Mouse (Mus musculus): ENCODE measurements around the gene Wnt4.

Gene Wnt4

DNA sequence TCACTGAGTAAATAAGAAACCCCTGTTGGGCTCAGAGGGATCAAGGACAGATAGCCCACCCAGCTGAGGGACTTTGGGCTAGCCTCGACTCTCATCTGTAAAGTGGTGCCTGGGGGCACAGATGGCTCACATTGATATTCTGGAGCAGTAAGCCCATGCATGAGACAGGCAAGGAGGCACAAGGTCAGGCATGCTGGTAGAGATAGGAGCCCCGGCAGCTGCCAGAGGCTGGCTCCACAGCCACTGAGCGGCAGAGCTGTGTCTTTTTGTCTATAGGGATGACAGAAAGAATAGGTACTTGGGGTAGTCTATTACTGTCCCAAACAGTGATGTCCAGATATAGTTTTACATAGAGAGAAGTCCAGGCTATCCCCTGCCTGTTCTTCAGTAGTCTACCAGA, 4.0 kb downstream of the Wnt4 start:
- DNase-seq = no peak

DNA sequence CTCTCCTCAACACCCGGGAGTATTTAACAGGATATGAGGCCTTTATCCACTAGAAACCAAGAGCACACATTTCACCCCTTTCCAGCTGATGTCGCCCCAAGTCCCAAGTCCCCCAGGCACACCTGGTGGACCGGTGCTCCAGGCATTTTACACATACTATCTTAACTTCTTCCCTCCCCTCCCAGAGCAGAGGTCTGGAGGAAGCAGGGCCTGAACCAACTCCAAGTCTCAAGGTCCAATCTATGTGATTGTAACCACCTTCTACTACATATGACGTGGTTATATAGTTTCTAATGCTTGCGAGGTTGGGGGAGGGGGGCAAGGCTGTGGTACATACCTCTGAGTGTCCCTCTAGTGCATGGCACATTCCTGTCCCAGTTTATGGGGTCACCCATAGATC, 4.8 kb downstream of the Wnt4 start:
- no peak for DNase-seq

DNA sequence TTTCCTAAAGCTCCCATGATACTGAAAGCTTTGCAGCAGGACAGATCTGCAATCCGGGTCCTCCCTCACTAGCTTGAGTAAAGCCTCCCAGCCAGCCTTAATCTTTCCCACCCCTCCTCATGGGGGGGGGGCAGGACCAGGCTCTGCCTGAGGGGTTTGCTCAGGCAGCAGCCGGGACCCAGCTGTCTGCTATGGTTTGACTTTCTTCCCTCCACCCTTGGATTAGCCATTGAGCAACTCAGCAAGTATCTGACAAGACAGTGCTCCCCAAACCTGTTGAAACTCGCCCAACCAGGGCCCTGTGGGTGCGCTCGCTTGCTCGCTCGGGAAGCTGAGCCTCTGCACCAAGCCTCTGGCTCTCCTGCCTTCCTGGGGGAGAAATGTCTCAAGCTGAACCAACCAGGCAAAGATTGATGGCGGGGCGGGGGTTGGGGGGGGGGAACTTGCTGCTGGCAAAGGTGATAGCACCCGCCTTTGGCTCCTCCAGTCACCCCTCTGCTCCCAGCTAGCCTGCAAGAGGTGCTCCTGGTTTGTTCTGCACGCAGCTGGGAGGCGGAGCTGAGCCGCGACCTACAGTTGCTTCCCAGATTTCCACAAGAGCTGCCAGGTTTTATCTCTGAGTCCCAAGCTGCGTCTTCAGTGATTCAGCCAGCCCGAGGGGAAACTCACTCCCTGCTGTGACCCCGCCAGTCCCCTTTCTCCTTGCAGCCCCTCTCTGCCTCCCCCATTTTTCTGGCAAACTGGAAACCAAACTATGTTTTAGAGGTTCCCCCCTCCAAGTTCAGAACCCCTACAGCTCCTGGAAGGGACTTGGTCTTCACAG, 5.5 kb downstream of the Wnt4 start:
- peak; percentile 94 for DNase-seq

- DNase-seq = no peak
Observed at GRCm38 (mm10) chr4:137283407-137283732, 6.1 kb downstream of the Wnt4 start.

DNA sequence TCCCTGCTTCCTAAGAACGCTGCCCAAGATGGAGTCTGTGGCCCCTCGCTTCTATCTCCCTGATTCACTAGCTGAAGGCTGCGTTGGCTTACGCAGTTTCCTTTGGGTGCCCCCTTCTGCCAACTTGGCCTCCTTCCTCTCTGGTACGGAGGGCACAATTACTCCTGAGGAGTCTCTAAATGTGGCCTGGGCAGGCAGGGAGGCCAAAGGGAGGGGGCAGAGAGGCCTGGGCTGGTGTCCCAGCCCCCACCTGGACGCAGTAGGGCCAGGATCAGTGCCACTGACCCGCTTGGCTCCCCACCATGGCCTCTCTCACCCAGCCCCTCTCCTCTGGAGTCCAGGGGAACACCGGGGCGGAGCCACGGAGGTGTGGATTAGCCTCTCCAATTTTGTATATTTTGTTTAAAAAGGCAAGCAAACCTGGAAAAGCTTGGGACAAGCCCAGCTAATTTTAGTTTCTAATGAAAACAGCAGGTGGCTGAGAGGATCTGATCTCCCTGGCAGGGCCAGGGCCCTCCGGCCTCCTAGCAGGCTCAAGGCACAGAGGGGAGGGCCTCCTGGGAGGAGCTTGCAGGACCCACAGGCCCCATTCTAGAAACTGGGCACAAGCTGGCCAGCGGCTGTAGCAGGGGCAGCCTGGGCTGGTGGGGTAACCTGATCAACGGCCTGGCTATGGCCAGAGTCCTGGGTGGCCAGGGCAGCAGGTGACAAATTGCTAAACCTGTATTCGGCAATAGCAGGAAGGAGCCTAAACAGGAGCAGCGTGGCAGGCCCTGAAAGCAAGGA, 8.8 kb downstream of the Wnt4 start:
- no peak for DNase-seq

DNA sequence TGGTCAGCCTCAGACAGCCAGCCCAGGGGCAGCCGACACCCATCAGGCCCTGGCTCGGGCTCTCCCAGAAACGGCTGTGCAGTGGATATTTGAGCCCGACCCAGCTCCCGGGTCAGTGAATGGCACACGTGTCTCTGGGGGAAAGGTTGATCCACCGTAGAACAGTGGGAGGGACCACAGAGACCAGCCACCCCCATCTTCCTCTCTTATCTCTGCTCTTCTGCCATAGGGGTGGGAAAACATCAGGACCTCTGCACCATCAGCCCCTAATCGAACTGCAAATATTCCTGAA, 9.3 kb downstream of the Wnt4 start:
- no peak for DNase-seq

DNA sequence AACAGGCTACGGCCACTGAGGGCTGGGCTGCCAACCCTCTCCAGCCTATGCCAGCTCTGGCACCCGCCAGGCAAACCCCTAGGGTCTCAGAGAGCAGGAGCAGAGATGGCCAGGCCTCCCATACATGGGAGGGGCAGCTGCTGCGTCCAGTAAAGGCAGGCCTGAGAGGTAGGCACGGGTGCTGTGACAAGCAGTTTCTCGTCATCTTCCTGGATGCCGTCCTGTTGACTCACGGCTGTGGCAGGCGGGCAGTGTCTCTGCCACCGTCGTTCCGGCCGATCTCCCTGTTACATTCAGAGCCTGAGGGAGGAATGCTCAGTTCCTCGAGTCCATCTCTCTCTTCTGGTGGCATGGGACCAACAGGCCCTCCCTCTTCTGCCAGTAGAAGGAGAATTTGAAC, 9.9 kb downstream of the Wnt4 start:
- DNase-seq = no peak

DNA sequence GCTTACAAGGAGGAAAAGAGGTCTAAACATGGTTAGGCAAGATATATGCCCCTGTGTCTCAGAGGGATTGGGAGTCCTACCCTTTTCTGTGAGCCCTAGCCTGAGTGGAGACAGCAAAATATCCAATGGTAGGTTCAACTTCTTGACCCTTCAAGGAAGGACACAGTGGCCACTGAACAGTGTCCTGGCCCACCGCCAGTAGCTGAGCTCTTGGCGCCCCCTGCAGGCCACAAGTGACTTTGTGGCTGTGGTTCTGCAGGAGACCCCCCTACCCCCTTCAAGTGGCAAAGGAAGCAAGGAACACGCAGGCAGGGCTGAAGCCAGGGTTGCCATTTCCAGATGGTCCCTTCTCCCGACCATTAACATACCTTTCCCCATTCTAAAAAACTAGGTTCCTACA, 10.5 kb downstream of the Wnt4 start:
- DNase-seq = no peak

DNA sequence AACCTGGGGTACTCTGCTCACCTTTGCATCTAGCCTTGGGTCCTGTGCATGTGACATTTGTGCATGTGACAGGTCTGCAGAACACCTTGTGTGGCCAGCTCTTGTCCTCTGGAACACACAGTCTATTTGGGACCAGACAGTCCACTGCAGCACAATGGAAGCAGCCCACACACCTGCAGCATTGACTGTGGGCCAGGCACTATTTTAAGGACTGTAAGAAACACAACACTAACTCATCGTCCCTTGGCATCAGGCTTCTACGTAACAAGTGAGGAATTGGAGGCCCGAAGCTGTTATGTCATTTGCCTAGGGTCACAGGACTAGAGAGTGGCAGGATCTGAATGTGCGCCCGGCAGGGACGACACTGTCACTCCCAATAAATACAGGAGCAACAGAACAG, 12.4 kb downstream of the Wnt4 start:
- no peak for DNase-seq

DNA sequence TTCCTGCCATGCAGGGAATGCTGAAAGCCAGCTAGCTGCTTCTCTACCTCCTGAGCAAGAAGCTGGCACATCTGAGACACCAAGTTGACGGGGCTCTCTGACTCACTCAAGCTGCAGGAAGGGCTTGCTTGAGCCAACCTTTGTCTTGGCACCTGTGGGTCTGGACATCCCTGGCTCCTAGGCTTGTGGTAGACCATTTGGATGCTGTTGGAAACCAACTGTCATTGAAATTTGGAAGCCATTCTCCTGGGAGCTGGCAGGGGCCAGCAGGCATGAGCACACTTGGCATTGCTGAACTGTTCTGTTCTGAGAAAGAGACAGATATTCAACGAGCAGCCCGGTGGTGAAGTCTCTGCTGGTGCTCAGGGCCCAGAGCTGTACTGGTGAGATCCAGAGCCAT, 13.0 kb downstream of the Wnt4 start:
- no peak for DNase-seq

DNA sequence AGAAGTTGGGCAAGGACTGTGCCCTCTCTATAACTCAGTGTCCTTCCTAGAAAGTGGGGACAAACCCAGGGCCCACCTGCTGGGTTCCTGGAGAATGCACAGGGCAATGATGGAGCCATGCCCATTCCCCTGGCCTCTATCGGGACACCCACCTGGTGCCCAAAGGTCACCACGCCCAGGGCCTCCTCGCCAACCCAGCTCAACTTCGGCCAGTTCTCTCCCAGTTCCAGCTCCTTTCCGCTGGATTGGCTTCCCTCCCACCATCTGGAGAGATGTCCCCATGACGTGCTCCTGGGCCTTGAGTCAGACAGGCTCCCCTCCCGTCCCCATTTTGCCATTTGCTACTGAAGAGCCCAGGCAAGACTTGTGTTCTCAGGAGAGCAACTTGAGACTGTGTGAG, 15.3 kb downstream of the Wnt4 start:
- DNase-seq = peak; percentile 94

GRCm38 (mm10) chr4:137294032-137294431, 16.7 kb downstream of the Wnt4 start:
- DNase-seq = no peak

DNA sequence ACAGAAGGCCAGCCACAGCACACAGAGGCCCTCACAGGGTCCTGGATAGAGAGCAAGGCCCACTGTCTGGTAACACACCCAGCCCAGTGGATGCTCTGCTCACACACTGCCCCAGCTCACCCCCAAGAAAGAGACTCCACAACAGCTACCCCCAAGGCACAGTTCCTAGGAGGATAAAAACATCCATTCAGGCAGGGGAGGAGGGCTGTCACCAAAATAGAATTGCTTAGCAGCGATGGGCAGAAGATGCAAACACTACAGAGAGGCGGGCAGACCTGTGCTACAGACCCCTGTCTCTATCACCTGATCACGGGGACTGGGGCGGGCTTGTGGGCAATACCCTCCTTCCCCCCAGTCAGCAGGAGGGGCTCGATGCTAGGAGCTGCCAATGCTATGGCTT, 17.2 kb downstream of the Wnt4 start:
- no peak for DNase-seq

DNA sequence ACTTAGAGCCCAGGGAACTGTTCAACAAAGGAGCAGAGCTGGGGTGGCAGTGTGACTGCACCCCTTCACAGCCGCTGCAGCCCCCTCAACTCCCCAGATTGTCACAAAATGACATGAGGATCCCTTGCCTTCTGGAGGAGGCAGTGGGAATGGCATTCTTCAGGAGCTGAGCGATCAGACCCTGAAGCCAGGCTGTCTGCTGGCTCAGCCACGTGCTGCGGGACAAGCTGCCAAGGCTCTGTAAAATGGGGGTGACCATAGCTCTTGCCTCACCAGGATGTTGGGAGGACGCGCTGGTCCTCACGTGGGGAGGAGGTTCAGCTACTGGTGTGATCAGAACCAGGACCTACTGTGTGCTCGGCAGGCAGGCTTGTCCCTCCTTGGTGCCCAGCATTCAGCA, 17.7 kb downstream of the Wnt4 start:
- DNase-seq = no peak

GRCm38 (mm10) chr4:137297611-137298010, 20.3 kb downstream of the Wnt4 start:
- DNase-seq = peak; percentile 95

DNA sequence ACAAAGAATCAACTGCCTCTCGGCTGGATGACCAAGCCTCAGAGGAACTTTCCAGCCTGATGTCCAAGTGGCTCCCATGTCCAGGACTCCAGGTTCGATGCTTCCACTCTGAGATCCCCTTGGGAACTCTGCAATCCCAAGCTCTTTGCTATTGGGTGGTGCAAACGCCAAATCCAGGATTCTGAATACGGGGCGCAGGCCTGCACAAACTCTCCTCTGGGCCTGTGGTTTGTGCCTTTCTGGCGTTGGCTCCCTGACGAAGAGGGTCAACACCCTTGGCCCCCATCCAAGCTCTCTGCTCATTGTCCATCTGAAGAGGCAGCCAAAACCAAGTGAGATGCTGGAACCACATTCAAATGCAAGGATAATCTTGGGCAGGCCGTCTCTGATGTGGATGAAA, 21.1 kb downstream of the Wnt4 start:
- peak; percentile 98 for DNase-seq

GRCm38 (mm10) chr4:137300227-137300626, 22.9 kb downstream of the Wnt4 start:
- peak; percentile 80 for DNase-seq

DNA sequence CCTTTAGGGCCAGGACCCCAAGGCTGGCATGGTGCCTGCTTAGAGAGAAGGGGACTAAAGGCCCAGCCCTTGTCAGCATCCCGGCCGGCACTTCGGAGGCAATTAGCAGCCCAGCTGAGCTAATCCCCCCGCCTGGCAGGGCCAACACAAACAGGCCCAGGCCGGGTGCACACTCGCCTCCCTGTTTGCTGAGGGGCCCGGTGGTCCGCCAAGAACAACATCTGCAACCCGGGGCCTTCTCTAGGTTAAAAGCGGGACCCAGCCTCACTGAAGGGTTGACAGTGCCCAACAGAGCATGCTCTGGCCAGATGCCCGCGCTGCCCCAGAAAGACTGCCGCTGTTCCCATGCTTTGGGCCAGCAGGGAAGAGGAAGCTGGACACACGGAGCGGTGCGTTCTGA, 24.3 kb downstream of the Wnt4 start:
- peak; percentile 95 for DNase-seq

- DNase-seq = peak; percentile 76
Observed at GRCm38 (mm10) chr4:137304106-137304505, 26.8 kb downstream of the Wnt4 start.

- DNase-seq = peak; percentile 71
Observed at GRCm38 (mm10) chr4:137305066-137305465, 27.8 kb downstream of the Wnt4 start.

DNA sequence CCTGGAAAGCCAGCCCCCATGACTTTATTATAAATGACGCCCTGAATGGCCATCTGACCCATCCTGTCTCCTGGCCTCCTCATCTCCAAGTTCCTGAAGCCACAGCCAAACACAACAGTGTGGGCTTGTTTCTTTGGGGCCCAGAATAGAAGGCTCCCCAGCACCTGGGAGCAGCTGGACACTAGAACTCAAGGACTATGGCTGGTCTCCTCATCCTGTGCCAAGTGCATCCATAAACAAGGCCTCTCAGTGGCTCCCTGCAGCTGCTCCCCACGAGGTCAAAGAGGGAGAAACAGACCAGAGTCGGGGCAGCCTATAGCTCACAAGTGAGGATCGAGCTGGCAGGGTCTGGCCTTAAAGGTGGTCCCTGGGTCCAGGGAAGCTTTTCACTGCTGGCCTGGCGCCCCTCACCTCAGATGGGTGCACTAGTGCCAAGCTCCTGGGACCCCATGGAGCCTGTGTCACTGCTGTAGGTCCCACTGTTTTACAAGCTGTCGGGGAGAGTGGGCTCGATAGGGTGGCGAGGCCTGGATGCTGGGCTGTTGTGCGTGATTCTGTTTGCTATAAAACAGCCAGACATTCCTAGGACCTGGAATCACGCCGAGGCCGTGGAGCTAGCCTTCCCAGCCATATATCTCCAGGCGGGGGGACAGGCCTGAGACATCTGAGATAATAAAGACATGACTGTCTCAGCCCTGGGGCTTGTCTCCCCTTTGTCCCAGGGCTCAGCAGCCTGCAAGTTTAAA, 28.7 kb downstream of the Wnt4 start:
- peak; percentile 96 for DNase-seq

- DNase-seq = no peak
Observed at GRCm38 (mm10) chr4:137306577-137306888, 29.2 kb downstream of the Wnt4 start.

DNA sequence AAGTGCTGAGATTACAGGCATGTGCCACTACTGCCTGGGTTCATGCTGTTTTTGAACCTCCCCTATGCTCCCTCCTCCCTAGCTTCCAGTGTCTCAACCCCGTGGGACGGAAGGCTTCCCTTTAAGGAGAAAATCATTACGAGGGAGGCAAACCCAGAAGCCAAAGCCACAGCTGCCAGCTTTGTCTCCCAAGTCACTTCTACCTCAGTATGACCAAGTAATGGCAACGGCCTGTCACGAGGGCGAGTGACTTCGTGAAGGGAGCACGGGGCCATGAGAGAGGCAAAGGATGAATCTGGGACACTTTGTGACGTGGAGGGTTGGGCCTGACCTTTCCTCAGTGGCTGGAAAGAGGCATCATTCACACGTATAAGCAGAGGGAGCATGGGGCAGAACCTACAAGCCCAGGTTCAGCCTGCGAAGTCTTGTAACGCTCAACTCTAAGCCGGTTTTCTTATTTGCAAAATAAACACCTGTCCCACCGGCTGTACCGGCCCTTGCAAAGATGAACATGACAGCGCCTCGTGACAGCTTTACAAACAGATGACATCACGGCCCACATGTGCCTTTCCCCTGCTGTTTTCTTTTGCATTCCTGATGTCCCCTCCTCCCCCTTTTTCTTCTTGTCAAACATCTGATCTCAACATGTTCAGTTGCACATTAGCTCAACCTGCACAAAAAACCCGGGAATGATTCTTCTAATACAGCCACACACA, 29.9 kb downstream of the Wnt4 start:
- DNase-seq = peak; percentile 90

DNA sequence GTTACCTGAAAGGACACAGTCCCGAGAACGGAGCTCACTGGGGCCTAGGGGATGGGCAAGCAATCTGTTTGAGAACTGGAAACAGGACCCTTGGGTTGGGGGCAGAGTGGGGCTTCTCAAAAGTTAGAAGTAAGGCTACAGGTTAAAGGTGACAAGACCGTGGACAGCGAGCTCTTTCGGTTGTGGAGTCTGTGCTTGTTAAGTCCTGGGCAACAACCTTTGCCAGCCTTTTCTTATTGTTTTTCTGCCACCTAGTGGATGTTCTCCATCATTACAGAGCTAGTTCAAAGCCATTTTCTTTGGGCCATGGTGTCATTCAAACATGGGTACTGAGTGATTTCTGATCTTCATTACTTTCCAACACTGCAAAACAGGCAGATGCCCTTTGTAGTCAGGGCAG, 31.1 kb downstream of the Wnt4 start:
- peak; percentile 90 for DNase-seq
